Comparison of ENCODE assay signal across 13 mouse cellular contexts in genomic region chr11:33388685-33389084, GRCm38 (mm10).
"Had no signal": no experiment of that assay in that cellular context is flagged by ENCODE, and none has a peak within 500 bp of the region (broad histone marks: within the 10 kb centered on the region; RNA-seq: fewer than 3 reads in every experiment).

No protein-coding gene starts in this region.

- H3K4me2 ChIP-seq: liver, embryonic 11.5 days; liver, embryonic 15.5 days; midbrain, embryonic 13.5 days; stomach, embryonic 15.5 days had no signal

- H3K27me3 ChIP-seq: liver, embryonic 15.5 days; midbrain, embryonic 13.5 days; stomach, embryonic 15.5 days had no signal

- H3K36me3 ChIP-seq: limb, embryonic 10.5 days; liver, embryonic 15.5 days; midbrain, embryonic 13.5 days; stomach, embryonic 15.5 days had no signal

- H3K27ac ChIP-seq: left cerebral cortex, adult 2 months; limb, embryonic 10.5 days; liver, embryonic 15.5 days; midbrain, embryonic 13.5 days; stomach, embryonic 15.5 days had no signal

- H3K4me3 ChIP-seq: left cerebral cortex, adult 2 months; limb, embryonic 10.5 days; liver, embryonic 15.5 days; midbrain, embryonic 13.5 days; stomach, embryonic 15.5 days had no signal

- H3K4me1 ChIP-seq: limb, embryonic 10.5 days; liver, embryonic 15.5 days; midbrain, embryonic 13.5 days; stomach, embryonic 15.5 days had no signal

- H3K9me3 ChIP-seq: limb, embryonic 10.5 days; liver, embryonic 15.5 days; midbrain, embryonic 13.5 days; stomach, embryonic 15.5 days had no signal

- H3K9ac ChIP-seq: liver, embryonic 15.5 days; midbrain, embryonic 13.5 days; stomach, embryonic 15.5 days had no signal

- DNase-seq: kidney, postnatal 25 days; lung, adult 2 months; lung, postnatal 36 days; right cerebral cortex, postnatal 4 days; spleen, adult 18-20 months; thymus, postnatal 4 days had no signal

- ATAC-seq: lung, postnatal 0 days; midbrain, embryonic 13.5 days had no signal
